Mouse (Mus musculus): Measurements from ENCODE around the gene Nfasc. TPM values are rescaled to one million over a fixed set of nuclear protein-coding genes. Genes with fewer than 3 reads are reported as not detected.

The Nfasc gene
- total RNA-seq, 2 experiments from 2014 or later = 0.26 to 0.32 TPM

- no peak for DNase-seq (ENCODE audit: low spot score)
Observed at GRCm38 (mm10) chr1:132733873-132734447, 7.6 kb downstream of the Nfasc start.

GRCm38 (mm10) chr1:132732307-132732706 lies 9.3 kb downstream of the Nfasc start:
- no peak for DNase-seq (ENCODE audit: low spot score)

- no peak for DNase-seq (ENCODE audit: low spot score)
Observed at GRCm38 (mm10) chr1:132727548-132727947, 14.0 kb downstream of the Nfasc start.

GRCm38 (mm10) chr1:132722362-132722761 lies 19.2 kb downstream of the Nfasc start:
- no peak for DNase-seq (ENCODE audit: low spot score)

- no peak for DNase-seq (ENCODE audit: low spot score)
Observed at GRCm38 (mm10) chr1:132721266-132721665, 20.3 kb downstream of the Nfasc start.

- no peak for DNase-seq (ENCODE audit: low spot score)
Observed at GRCm38 (mm10) chr1:132718225-132718624, 23.4 kb downstream of the Nfasc start.

GRCm38 (mm10) chr1:132715044-132715443 lies 26.6 kb downstream of the Nfasc start:
- DNase-seq (ENCODE audit: low spot score) = no peak

- no peak for DNase-seq (ENCODE audit: low spot score)
Observed at GRCm38 (mm10) chr1:132709419-132709818, 32.2 kb downstream of the Nfasc start.

GRCm38 (mm10) chr1:132707301-132707700 lies 34.3 kb downstream of the Nfasc start:
- DNase-seq (ENCODE audit: low spot score) = no peak

- DNase-seq (ENCODE audit: low spot score) = no peak
Observed at GRCm38 (mm10) chr1:132703467-132703866, 38.1 kb downstream of the Nfasc start.

GRCm38 (mm10) chr1:132696926-132697325 lies 44.7 kb downstream of the Nfasc start:
- DNase-seq (ENCODE audit: low spot score) = no peak

- no peak for DNase-seq (ENCODE audit: low spot score)
Observed at GRCm38 (mm10) chr1:132696232-132696631, 45.4 kb downstream of the Nfasc start.

- no peak for DNase-seq (ENCODE audit: low spot score)
Observed at GRCm38 (mm10) chr1:132694007-132694406, 47.6 kb downstream of the Nfasc start.

- DNase-seq (ENCODE audit: low spot score) = no peak
Observed at GRCm38 (mm10) chr1:132689181-132689580, 52.4 kb downstream of the Nfasc start.

- no peak for DNase-seq (ENCODE audit: low spot score)
Observed at GRCm38 (mm10) chr1:132678935-132679334, 62.7 kb downstream of the Nfasc start.

GRCm38 (mm10) chr1:132678076-132678475 lies 63.5 kb downstream of the Nfasc start:
- DNase-seq (ENCODE audit: low spot score) = peak; percentile 17

GRCm38 (mm10) chr1:132672704-132673103 lies 68.9 kb downstream of the Nfasc start:
- no peak for DNase-seq (ENCODE audit: low spot score)

- DNase-seq (ENCODE audit: low spot score) = no peak
Observed at GRCm38 (mm10) chr1:132669200-132669599, 72.4 kb downstream of the Nfasc start.

- DNase-seq (ENCODE audit: low spot score) = no peak
Observed at GRCm38 (mm10) chr1:132660354-132660753, 81.2 kb downstream of the Nfasc start.

GRCm38 (mm10) chr1:132659604-132660003 lies 82.0 kb downstream of the Nfasc start:
- no peak for DNase-seq (ENCODE audit: low spot score)

GRCm38 (mm10) chr1:132655611-132656010 lies 86.0 kb downstream of the Nfasc start:
- DNase-seq (ENCODE audit: low spot score) = no peak

GRCm38 (mm10) chr1:132654769-132655168 lies 86.8 kb downstream of the Nfasc start:
- no peak for DNase-seq (ENCODE audit: low spot score)

GRCm38 (mm10) chr1:132653841-132654457 lies 87.6 kb downstream of the Nfasc start:
- DNase-seq (ENCODE audit: low spot score) = no peak
